Mouse (Mus musculus) kidney, adult 8-10 months (tissue): ENCODE results near the gene Defb42.

ENCODE experiments used
- DNase-seq, 2 experiments: peaks; one replicate each; pipeline ENCODE4 v3.0.0; 2022

Defb42 gene

DNA sequence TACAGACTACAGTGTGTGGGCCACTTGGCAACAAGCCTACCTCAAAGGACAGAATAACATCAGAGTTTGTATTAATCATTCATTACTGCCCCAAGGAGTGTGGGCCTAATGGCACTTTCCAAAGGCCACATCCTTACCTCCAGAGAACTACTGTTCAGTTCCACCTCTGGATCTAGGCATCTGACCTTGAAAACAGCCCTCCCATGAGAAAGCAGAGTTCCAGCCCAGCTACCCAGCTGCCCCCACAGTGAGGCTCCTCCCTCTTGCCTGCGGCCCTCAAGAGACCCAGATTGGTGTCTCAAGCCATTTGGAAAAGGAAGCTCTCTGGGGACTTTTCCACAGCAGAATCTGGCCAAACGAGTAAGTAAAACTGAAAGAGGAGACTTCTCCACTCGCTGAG lies at the start of gene Defb42:
Defb42 (plus strand) TSS at position 301 of the 400 bp plus-strand sequence.
- DNase-seq, result no peak

DNA sequence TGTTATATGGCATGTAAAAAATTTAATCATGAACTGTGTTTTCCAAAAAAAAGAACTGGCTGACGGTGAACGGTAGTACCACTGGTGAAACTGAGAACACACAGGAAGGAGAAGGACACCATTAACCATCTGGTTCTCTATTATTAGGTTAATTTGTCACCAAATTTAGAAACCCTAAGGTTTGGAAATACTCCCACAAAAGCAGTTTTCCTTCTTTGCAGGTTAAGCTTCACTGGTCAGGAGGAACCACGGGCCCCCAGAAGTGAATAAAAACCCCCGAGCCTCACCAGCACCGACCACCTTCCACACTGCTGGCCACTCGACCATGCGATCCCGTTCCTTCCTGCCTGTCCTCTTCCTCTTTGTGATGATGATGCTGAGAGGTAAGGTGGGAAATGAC lies 49.0 kb upstream of the Defb42 start, which contains the start of gene Defb47:
Defb47 (plus strand) TSS at position 301 of the 400 bp plus-strand sequence.
- DNase-seq, result no peak

DNA sequence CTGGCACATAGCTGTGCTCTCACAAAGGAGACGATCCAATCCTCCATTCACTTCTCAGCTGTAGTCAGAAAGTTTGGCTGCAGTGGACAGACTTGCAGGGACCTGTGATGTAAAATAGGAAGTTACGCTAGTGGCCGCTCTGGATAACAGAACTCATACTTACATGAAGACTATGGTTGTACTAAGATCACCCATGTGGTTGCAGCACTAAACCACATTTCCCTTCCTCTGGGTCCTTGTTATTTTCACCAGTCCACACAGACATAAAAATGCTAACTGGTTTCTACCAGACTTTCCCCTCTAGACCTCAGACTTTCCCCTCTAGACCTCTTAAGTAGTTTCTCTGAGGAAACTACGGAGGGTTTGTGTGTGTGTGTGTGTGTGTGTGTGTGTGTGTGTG lies 47.8 kb upstream of the Defb42 start:
- no peak for DNase-seq

DNA sequence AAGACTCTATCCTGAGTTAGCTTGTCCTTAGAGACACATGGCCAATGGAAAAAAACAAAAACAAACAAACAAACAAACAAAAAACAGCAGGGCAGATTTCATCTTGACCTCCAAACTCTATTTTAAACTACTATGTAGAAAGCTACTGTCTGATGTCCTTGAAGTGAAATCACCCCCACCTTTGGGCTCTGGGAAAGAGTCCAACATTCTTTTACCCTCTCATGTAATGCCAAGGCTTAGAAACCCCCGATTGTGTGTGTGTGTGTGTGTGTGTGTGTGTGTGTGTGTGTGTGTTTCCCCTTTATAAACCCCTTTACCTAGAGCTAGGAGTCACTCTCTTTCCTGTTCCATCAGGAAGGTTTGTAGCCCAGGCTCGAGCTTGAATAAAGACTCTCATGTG lies 44.2 kb upstream of the Defb42 start:
- DNase-seq, result no peak

DNA sequence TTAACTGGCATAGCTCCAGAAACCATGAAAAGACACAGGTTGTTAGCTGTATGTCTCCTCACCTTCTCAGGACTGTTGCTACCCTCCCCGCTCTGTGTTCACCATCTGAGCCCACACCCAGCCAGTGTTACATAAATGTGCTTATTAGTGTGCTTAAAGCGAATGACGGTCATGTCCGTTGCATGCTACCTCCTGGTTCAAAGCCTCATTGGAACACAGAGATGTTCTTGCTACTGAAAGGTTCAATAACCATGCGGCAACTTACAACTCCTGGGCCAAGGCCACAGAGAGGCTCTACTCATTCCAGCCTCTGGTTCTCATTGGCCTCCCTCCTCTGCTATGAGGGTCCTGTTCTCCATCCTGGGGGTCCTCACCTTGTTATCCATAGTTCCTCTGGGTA lies 35.3 kb upstream of the Defb42 start, which contains the start of gene Defb43:
Defb43 (plus strand) TSS at position 301 of the 400 bp plus-strand sequence.
- no peak for DNase-seq

DNA sequence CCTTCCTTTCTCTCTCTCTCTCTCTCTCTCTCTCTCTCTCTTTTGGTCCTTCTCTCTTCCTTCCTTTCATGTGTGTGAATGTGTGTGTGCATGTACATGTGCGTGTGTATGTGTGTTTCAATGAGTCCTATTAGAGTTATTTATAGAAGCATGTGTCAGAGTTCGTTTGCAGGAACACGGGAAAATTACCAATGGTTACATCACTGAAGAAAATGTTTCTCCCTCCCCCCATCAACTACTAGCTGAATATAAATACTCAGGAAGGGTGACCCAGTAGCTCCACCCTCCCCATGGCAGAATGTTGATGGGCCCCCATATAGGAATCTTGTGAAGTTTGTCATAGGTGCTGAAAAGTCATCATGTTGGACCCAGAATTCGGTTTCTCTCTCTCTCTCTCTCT lies 33.7 kb upstream of the Defb42 start:
- DNase-seq, result no peak

DNA sequence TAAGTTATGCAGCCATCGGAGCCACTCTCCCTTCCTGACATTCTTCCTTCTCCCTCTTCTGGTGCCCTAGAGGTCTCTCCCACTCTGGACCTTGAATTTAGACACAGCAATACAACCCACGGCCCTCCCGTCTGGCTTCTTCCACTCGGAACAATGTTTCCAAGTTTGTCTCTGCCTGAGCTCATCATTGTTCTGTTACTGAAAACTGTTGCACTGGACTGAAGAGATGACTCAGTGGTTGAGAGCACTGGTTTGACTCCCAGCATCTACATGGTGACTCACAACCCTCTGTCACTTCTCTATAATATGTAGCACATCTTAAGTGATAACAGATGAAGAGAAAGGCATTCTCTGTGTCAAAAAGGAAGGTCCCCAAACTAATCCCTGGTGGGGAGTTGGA lies 32.1 kb upstream of the Defb42 start:
- DNase-seq, result no peak

DNA sequence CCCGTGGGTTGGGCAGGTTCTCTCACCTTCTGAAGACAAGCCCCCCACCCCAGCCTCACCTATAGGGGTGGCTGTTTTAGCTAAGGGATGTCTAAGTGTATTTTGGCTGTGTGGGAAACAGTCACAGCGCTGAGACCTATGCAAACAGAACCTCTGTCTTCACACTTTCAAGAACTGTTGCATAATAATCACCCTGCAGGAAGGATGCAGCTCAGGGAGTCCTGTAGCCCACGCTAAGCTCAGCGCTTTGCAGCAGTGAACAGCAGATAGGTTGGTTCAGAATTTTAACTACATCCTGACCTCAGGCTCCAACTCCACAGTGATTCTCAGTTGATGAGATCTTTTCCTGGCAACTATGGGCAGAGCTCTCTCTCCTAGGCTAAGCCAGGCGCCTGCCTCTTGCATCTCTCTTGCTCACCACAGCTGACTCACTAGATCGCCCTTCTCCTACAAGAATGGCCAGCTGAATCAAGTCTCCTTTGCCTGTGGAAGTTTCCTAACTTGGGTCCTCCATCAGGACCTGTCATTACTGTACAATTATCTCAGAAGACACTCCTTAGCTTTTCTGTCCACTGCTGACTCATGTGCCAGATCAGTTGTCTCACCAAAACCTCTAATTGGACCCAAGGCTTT lies 26.2 kb upstream of the Defb42 start:
- DNase-seq, result no peak

DNA sequence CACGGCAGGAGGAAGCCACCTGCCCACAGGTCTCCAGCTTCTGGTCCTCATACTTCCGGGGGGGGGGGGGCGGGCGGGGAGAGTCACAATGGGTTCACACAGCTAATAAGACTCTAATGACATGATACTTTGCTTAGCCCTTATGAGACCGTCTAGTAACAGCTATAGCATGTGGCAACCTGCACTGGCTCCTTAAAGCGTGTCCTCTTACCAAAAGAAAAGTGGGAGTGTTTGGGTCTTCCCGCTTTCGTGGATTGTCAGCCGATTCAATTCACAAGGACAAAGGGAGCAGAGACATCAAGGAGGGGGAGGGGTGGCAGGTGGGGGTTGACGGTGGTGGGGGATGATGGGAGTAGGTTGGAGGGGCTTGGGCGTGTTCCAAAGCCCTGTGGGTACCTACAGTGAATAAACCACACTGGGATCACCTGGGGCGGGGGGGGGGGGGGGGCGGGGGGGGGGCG lies 3.1 kb downstream of the Defb42 start, which contains the start of gene Defb30:
Defb30 (minus strand) TSS at position 51 of the 461 bp plus-strand sequence.
- no peak for DNase-seq

DNA sequence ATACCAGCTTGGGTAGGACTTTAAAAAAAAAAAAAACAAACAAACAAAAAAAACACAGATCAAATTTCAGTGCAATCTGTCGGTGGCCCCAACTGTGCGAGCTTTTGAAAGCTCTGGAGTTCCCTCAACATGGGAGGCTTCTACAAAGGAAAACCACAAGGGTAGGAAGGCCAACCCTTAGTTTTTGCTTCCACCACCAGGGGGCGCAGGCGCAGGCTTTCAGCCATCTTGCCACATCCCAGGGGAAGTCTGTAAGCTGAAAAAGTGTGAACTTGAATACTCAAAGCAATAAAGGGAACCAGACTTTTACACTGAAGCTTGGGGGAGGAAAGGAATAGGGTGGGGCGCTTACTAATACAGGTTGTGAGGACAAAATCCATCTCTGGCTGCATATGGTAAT lies 4.0 kb downstream of the Defb42 start:
- peak; percentile 29 to 65 for DNase-seq

DNA sequence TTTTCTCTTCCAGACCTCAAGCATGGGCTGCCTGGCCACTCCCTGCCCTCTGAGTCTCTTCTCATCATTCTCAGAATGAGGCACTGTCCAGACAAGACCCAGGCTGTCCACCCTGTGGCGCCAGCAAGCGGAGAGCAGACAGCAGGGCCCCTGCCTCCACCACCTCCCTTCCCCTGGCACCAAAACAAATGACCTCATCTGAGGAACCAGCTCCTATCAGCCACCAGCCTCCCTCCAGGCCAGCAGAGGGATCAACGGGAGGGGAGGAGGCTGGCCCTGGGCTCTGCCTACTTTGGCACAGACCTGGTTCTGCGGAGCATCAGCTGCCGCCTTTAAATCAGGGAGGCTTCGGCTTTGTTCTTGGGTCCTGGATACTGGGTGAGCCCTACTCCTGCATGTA lies 7.9 kb downstream of the Defb42 start:
- DNase-seq, result no peak

DNA sequence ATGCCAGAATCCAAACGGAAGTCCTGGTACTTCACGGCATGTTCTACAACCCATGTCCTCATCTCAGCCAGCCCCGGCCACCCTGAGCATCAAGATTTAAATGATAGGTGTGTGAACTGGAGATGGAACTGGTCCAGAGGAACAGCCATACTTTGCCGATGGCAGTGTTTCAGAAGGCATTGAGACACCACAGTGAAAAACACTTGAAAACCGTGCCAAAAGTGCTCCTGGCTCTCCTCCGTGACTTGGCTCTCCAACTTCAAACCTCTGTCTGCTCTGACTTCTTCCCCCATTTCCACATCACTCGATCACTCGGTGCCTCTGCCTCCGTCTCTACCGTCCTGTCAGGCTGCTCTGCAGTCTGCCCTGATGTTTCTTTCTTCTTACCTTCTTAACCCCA lies 13.6 kb downstream of the Defb42 start:
- DNase-seq, result no peak

DNA sequence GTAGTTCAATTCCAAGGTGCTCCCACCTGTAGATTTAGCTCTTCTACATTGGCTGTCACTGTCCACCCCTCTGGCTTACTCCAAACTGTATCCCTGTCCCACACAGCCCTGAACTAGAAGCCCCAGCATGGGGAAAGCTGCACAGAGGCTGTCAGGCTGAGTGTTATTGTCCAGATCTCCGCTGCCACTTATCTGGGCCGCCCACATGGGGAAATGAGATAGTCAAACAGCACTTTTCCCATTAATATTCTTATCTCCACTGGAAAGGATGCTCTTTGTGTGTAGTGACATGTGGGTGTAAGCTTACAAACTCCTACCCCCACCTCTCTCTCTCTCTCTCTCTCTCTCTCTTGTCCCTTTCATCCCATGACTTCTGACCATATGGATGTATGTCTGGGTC lies 15.4 kb downstream of the Defb42 start:
- DNase-seq, result no peak

DNA sequence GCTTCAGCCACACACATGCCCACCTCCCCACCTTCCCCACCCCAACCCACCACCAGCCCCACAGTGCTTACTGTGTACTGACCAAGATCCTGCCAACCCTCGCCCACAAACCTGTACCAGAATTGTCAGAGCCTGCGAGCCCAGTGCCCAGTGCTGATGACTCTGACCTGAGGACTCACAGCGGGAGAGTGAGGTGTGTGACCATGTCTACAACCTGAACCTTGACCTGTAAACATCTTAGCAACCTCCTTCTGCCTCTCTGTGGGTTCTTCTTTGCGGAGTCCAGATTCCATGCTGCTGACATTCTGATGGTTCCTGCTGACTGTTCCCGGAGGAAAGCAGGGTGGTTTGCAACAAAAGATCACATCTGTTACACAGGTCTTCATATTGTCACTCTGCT lies 18.6 kb downstream of the Defb42 start:
- DNase-seq, result peak; percentile 20 to 30

DNA sequence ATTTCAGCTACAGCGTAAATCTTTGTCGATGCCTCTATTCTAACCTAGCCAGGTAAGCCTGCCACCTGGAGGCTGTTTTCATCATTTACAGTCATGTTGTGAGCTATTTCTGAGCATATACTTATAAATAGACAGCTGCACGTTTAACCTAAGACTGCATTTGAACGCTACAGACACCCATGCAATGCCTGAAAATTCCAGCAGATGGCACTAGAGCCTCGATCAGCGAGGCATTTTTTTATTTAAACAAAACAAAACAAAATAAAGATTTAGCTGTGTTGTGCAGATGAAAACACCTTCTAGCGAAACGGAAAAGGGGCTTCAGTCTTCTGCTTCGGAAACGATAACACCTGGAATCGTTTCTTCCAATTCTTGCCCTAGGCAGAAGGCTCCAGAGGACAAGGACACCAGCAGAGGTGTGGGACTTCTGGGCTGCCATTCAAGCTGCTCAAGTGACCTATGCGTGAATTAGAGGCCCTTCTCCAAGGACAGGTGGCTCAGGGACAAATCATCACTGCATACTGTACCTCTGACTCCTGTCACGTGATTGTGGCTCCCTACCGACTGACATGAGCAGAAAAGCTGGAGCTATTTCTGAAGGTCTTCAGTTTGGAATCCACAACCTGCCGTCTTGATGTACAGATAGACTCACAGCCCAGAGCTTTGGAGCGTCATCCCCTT lies 20.0 kb downstream of the Defb42 start:
- DNase-seq, result peak in 1 of 2 experiments; percentile 68

DNA sequence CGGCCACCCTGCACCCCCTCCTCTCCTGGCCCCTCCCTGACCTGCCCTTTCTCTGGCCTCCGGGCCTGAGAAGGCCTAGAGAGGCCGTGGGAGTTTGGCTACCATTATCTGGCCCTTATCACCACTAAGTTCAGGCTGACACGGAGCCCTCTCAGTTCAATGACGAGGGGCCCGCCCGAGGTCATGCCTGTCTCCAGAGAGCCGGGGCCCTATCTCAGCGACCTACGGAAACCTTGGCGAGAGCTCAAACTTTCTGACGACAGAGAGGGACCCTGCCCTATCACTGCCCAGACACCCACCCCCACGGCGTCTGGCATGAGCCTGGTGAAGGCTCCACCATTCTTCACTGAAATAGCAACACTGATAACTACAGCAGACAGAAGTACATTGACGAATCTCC lies 20.9 kb downstream of the Defb42 start:
- no peak for DNase-seq
